14 mouse cellular contexts compared by ENCODE assay signal in the genomic region with DNA sequence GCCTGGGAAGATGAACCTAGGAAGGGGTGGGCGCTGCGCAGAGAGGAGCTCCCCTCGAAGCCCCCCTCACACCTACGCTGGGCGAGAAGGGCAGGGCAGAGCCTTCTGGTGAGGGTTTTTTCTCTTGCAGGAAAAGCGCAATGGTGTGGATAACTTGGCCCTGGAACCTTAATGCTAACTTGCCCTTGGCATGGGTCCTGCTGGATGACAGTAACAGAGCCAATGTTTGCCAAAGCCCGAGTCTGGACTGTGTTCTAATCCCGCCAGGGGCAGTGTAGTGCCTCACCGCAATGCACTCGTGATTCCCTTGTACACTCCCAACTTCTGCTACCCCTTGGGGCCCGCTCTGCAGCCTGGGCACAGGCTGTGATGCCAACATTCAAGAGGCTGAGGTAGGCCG. TPM values are rescaled to one million over a fixed set of nuclear protein-coding genes. Genes with fewer than 3 reads are reported as not detected.
DNase-seq lines count a peak whose midpoint lies in the region; ATAC-seq and TF ChIP-seq lines count a peak whose summit lies in the region.
"Had no signal": no experiment of that assay in that cellular context is flagged by ENCODE, and none has a peak within 500 bp of the region (broad histone marks: within the 10 kb centered on the region; RNA-seq: fewer than 3 reads in every experiment).

No protein-coding gene starts in this region.

- no peak overlapping the region for H3K27ac ChIP-seq in liver, adult 2 months (replicated peaks; ENCODE audit: insufficient read depth, low read depth, low read length)
- peak overlapping the region; percentile 87 for H3K27ac ChIP-seq in intestine, embryonic 16.5 days (ENCODE audit: low read length)
- H3K27ac ChIP-seq in kidney, postnatal 0 days = no peak overlapping the region
- no peak overlapping the region for H3K27ac ChIP-seq in stomach, embryonic 15.5 days
- H3K27ac ChIP-seq: forebrain, embryonic 12.5 days; left cerebral cortex, adult 2 months; limb, embryonic 15.5 days had no signal

- H3K79me2 ChIP-seq in liver, adult 2 months (ENCODE audit: control insufficient read depth, insufficient read depth, low read length) = no peaks in the 10 kb centered on the region

- TF ChIP-seq CTCF in liver, adult 2 months (IDR thresholded peaks at IDR 0.05; ENCODE audit: low read depth, low read length) = peak; percentile 33; the same call in 1 of the 2 replicates
- no peak for TF ChIP-seq CTCF in kidney, postnatal 0 days (IDR thresholded peaks at IDR 0.05; ENCODE audit: low read depth)

- H3K9me3 ChIP-seq in intestine, embryonic 16.5 days (ENCODE audit: control insufficient read depth, low read length) = no peaks in the 10 kb centered on the region
- H3K9me3 ChIP-seq in kidney, postnatal 0 days (replicated peaks; ENCODE audit: low read length) = no peaks in the 10 kb centered on the region
- no peaks in the 10 kb centered on the region for H3K9me3 ChIP-seq in stomach, embryonic 15.5 days
- H3K9me3 ChIP-seq: forebrain, embryonic 12.5 days; limb, embryonic 15.5 days had no signal

- no peaks in the 10 kb centered on the region for H3K36me3 ChIP-seq in liver, adult 2 months (ENCODE audit: control insufficient read depth, insufficient read depth, low read length)
- no peaks in the 10 kb centered on the region for H3K36me3 ChIP-seq in intestine, embryonic 16.5 days (ENCODE audit: control insufficient read depth, insufficient read depth, low read length)
- no peaks in the 10 kb centered on the region for H3K36me3 ChIP-seq in kidney, postnatal 0 days (ENCODE audit: insufficient read depth, low read length)
- no peaks in the 10 kb centered on the region for H3K36me3 ChIP-seq in stomach, embryonic 15.5 days
- H3K36me3 ChIP-seq: limb, embryonic 15.5 days had no signal

- WGBS in liver, adult 2 months = 51% methylated on average over 12 of the region's 12 CpGs
- 72% methylated on average over 12 of the region's 12 CpGs for WGBS in intestine, embryonic 16.5 days
- 86% methylated on average over 12 of the region's 12 CpGs for WGBS in kidney, postnatal 0 days
- 74% methylated on average over 12 of the region's 12 CpGs for WGBS in stomach, embryonic 15.5 days

- H3K4me1 ChIP-seq in liver, adult 2 months (ENCODE audit: control insufficient read depth, insufficient read depth, low read length) = peaks cover 9% of the 10 kb centered on the region
- peaks cover 16% of the 10 kb centered on the region for H3K4me1 ChIP-seq in intestine, embryonic 16.5 days (ENCODE audit: control insufficient read depth, insufficient read depth, low read length)
- peaks cover 8% of the 10 kb centered on the region for H3K4me1 ChIP-seq in kidney, postnatal 0 days (replicated peaks; ENCODE audit: insufficient read depth, low read length)
- H3K4me1 ChIP-seq in stomach, embryonic 15.5 days = peaks cover 8% of the 10 kb centered on the region; the same call in 1 of the 2 replicates

- H3K27me3 ChIP-seq in liver, adult 2 months (ENCODE audit: control insufficient read depth, insufficient read depth, low read length) = no peaks in the 10 kb centered on the region
- H3K27me3 ChIP-seq in intestine, embryonic 16.5 days (replicated peaks; ENCODE audit: control insufficient read depth, insufficient read depth, low read length) = no peaks in the 10 kb centered on the region
- no peaks in the 10 kb centered on the region for H3K27me3 ChIP-seq in kidney, postnatal 0 days (ENCODE audit: insufficient read depth, low read length)
- H3K27me3 ChIP-seq in stomach, embryonic 15.5 days (replicated peaks) = no peaks in the 10 kb centered on the region
- H3K27me3 ChIP-seq: forebrain, embryonic 12.5 days; limb, embryonic 15.5 days had no signal

- ATAC-seq in intestine, embryonic 16.5 days = no peak
- ATAC-seq in kidney, postnatal 0 days (replicated peaks; ENCODE audit: low FRiP score, low read depth) = no peak
- ATAC-seq in stomach, embryonic 15.5 days (ENCODE audit: insufficient read depth, low FRiP score, low read depth) = no peak

- DNase-seq in liver, adult 2 months (ENCODE audit: extremely low read depth, low read depth, low spot score) = peak; percentile 73
- DNase-seq in liver = no peak
- no peak for DNase-seq in kidney, postnatal 0 days (ENCODE audit: low spot score)
- DNase-seq in adrenal gland, adult 8-10 months = no peak
- DNase-seq in heart, adult 8-10 months (ENCODE audit: low spot score) = no peak
- DNase-seq: gastrocnemius, postnatal 14 days; heart, postnatal 10 days; right cerebral cortex, postnatal 4 days had no signal

- H3K4me3 ChIP-seq in liver, adult 2 months (ENCODE audit: insufficient read depth, low read depth, low read length) = no peak overlapping the region
- peak overlapping the region; percentile 50 for H3K4me3 ChIP-seq in intestine, embryonic 16.5 days (ENCODE audit: low read length)
- no peak overlapping the region for H3K4me3 ChIP-seq in kidney, postnatal 0 days (replicated peaks; ENCODE audit: low read depth, low read length)
- H3K4me3 ChIP-seq in stomach, embryonic 15.5 days (replicated peaks) = peak overlapping the region; percentile 33
- H3K4me3 ChIP-seq: forebrain, embryonic 12.5 days; left cerebral cortex, adult 2 months; limb, embryonic 15.5 days had no signal

- no peak for TF ChIP-seq POLR2A in liver, adult 2 months (IDR thresholded peaks at IDR 0.05; ENCODE audit: extremely low read depth, insufficient read depth, low read length)

- peak overlapping the region; percentile 64 for H3K4me2 ChIP-seq in intestine, embryonic 16.5 days (ENCODE audit: low read depth, low read length)
- H3K4me2 ChIP-seq in kidney, postnatal 0 days (ENCODE audit: low read length) = peak overlapping the region; percentile 39; the same call in 1 of the 2 replicates
- peak overlapping the region; percentile 42 for H3K4me2 ChIP-seq in stomach, embryonic 15.5 days
- H3K4me2 ChIP-seq: forebrain, embryonic 12.5 days; limb, embryonic 15.5 days had no signal

- no peak overlapping the region for H3K9ac ChIP-seq in liver, adult 2 months (ENCODE audit: low read depth, low read length)
- peak overlapping the region; percentile 72 for H3K9ac ChIP-seq in intestine, embryonic 16.5 days (ENCODE audit: low read depth, low read length)
- 0 out of 2 replicates have a peak overlapping the region, but pooled peaks have one; percentile 23 for H3K9ac ChIP-seq in kidney, postnatal 0 days (ENCODE audit: low read depth, low read length)
- no peak overlapping the region for H3K9ac ChIP-seq in stomach, embryonic 15.5 days
- H3K9ac ChIP-seq: forebrain, embryonic 12.5 days; limb, embryonic 15.5 days had no signal

RNA-seq across cellular contexts. Expression of gene Smim22, which starts 1.0 kb away (rescaled TPM):
- total RNA-seq in liver, adult 2 months (2014; rRNA removed) = 3.6 and 14.6 TPM in 2 replicates
- 13.9 and 35.5 TPM in 2 replicates for polyA plus RNA-seq in liver, adult 2 months (2012; rRNA removed)
- 133 and 146 TPM in 2 replicates for polyA plus RNA-seq in intestine, embryonic 16.5 days (2015; fragmentation: Nextera tagmentation; extraction: Ambion mirVana)
- 30.9 and 38.3 TPM in 2 replicates for polyA plus RNA-seq in kidney, postnatal 0 days (2015; fragmentation: Nextera tagmentation; extraction: Ambion mirVana)
- 59.7 and 65.9 TPM in 2 replicates for polyA plus RNA-seq in stomach, embryonic 15.5 days (2015; fragmentation: Nextera tagmentation; extraction: Ambion mirVana)
- not detected for total RNA-seq in adrenal gland, adult 8-10 months (2022)
- not detected for total RNA-seq in heart, adult 8-10 months (2022)
- total RNA-seq: gastrocnemius, postnatal 14 days; heart, postnatal 10 days; left cerebral cortex, adult 2 months had no signal

RNA-seq across cellular contexts. Expression of gene Rogdi, which starts 5.3 kb away (rescaled TPM):
- total RNA-seq in liver, adult 2 months (2014; rRNA removed) = 5.2 and 7.5 TPM in 2 replicates
- polyA plus RNA-seq in liver, adult 2 months (2012; rRNA removed) = 29.9 and 53.7 TPM in 2 replicates
- 51.6 TPM in 2 replicates for polyA plus RNA-seq in intestine, embryonic 16.5 days (2015; fragmentation: Nextera tagmentation; extraction: Ambion mirVana)
- 90.7 and 106 TPM in 2 replicates for polyA plus RNA-seq in kidney, postnatal 0 days (2015; fragmentation: Nextera tagmentation; extraction: Ambion mirVana)
- 54.9 and 57.0 TPM in 2 replicates for polyA plus RNA-seq in stomach, embryonic 15.5 days (2015; fragmentation: Nextera tagmentation; extraction: Ambion mirVana)
- 10 to 100 TPM; 24.3 to 50.0 (median 36.7) TPM for total RNA-seq in adrenal gland, adult 8-10 months (2022)
- total RNA-seq in heart, adult 8-10 months (2022) = 10 to 100 TPM; 11.1 to 19.2 (median 14.7) TPM

RNA-seq across cellular contexts. Expression of gene Sept12, which starts 10.4 kb away (rescaled TPM):
- not detected in 2 replicates for total RNA-seq in liver, adult 2 months (2014; rRNA removed)
- polyA plus RNA-seq in liver, adult 2 months (2012; rRNA removed) = not detected in 2 replicates
- 0.11 TPM in 1 of 2 replicates, not detected in the other for polyA plus RNA-seq in intestine, embryonic 16.5 days (2015; fragmentation: Nextera tagmentation; extraction: Ambion mirVana)
- not detected in 2 replicates for polyA plus RNA-seq in kidney, postnatal 0 days (2015; fragmentation: Nextera tagmentation; extraction: Ambion mirVana)
- polyA plus RNA-seq in stomach, embryonic 15.5 days (2015; fragmentation: Nextera tagmentation; extraction: Ambion mirVana) = not detected in 2 replicates
- not detected for total RNA-seq in adrenal gland, adult 8-10 months (2022)
- total RNA-seq in heart, adult 8-10 months (2022) = not detected
- total RNA-seq: gastrocnemius, postnatal 14 days; heart, postnatal 10 days; left cerebral cortex, adult 2 months had no signal
- polyA plus RNA-seq: embryonic facial prominence, embryonic 11.5 days; forebrain, embryonic 12.5 days; limb, embryonic 15.5 days had no signal

RNA-seq across cellular contexts. Expression of gene Glyr1, which starts 41.6 kb away (rescaled TPM):
- 48.5 and 50.3 TPM in 2 replicates for total RNA-seq in liver, adult 2 months (2014; rRNA removed)
- 42.8 and 48.6 TPM in 2 replicates for polyA plus RNA-seq in liver, adult 2 months (2012; rRNA removed)
- polyA plus RNA-seq in intestine, embryonic 16.5 days (2015; fragmentation: Nextera tagmentation; extraction: Ambion mirVana) = 139 and 140 TPM in 2 replicates
- polyA plus RNA-seq in kidney, postnatal 0 days (2015; fragmentation: Nextera tagmentation; extraction: Ambion mirVana) = 108 and 120 TPM in 2 replicates
- polyA plus RNA-seq in stomach, embryonic 15.5 days (2015; fragmentation: Nextera tagmentation; extraction: Ambion mirVana) = 118 and 138 TPM in 2 replicates
- 100 to 1,000 TPM in 3 of 4 experiments, 10 to 100 TPM in 1; 96.3 to 120 (median 114) TPM for total RNA-seq in adrenal gland, adult 8-10 months (2022)
- total RNA-seq in heart, adult 8-10 months (2022) = 10 to 100 TPM; 42.2 to 45.5 (median 45.0) TPM

RNA-seq across cellular contexts. Expression of gene Ubn1, which starts 41.8 kb away (rescaled TPM):
- 11.5 and 15.6 TPM in 2 replicates for total RNA-seq in liver, adult 2 months (2014; rRNA removed)
- 12.1 and 15.6 TPM in 2 replicates for polyA plus RNA-seq in liver, adult 2 months (2012; rRNA removed)
- 11.1 and 12.4 TPM in 2 replicates for polyA plus RNA-seq in intestine, embryonic 16.5 days (2015; fragmentation: Nextera tagmentation; extraction: Ambion mirVana)
- polyA plus RNA-seq in kidney, postnatal 0 days (2015; fragmentation: Nextera tagmentation; extraction: Ambion mirVana) = 15.2 and 16.8 TPM in 2 replicates
- polyA plus RNA-seq in stomach, embryonic 15.5 days (2015; fragmentation: Nextera tagmentation; extraction: Ambion mirVana) = 16.8 and 17.9 TPM in 2 replicates
- 10 to 100 TPM; 34.1 to 41.6 (median 38.6) TPM for total RNA-seq in adrenal gland, adult 8-10 months (2022)
- total RNA-seq in heart, adult 8-10 months (2022) = 10 to 100 TPM; 18.6 to 25.8 (median 22.3) TPM

Comparison
In these comparisons a context has a peak if more than half of its experiments do, and no peak if none do; other contexts are left out.
1. H3K4me3 ChIP-seq: peak in intestine, embryonic 16.5 days (single experiment) and stomach, embryonic 15.5 days (single experiment); none in liver, adult 2 months (single experiment) and kidney, postnatal 0 days (single experiment).
2. H3K9ac ChIP-seq: peak in intestine, embryonic 16.5 days (single experiment) and kidney, postnatal 0 days (single experiment); none in liver, adult 2 months (single experiment) and stomach, embryonic 15.5 days (single experiment).
3. Peak in every context shown above with its lines, with median percentiles within 50 percentile points of each other: H3K4me2 ChIP-seq.